Mouse (Mus musculus) spleen, adult 2 months (tissue): ENCODE results near the gene Ube2t. TPM values are rescaled to one million over a fixed set of nuclear protein-coding genes. Genes with fewer than 3 reads are reported as not detected.

Experiments
- DNase-seq, 2 experiments: peaks; one replicate each; pipeline versions ENCODE4 v3.0.0 to v3.0.0-alpha.2; 2012 to 2021; ENCODE audit warnings: low spot score in 2 of 2, low read depth in 1 of 2
- H3K27ac ChIP-seq: fragments of 200-500 bp; 2 replicates; pipeline ENCODE4 v1.5.1; 2012; ENCODE audit warnings: low read length, inconsistent platforms; ENCODE audit not compliant: insufficient read depth
- H3K27me3 ChIP-seq: fragments of 200-500 bp; 2 replicates; pipeline ENCODE4 v1.6.1; 2012; ENCODE audit warnings: mild to moderate bottlenecking, moderate library complexity, low read length, inconsistent platforms; ENCODE audit not compliant: control insufficient read depth, insufficient read depth
- H3K36me3 ChIP-seq: fragments of 200-500 bp; 2 replicates; pipeline ENCODE4 v1.6.1; 2012; ENCODE audit warnings: mild to moderate bottlenecking, low read length, inconsistent platforms; ENCODE audit not compliant: control insufficient read depth, insufficient read depth
- H3K4me1 ChIP-seq: fragments of 200-500 bp; 2 replicates; pipeline ENCODE4 v1.6.1; 2011; ENCODE audit warnings: inconsistent platforms; ENCODE audit not compliant: control insufficient read depth, insufficient read depth, insufficient read length
- H3K4me3 ChIP-seq: fragments of 200-500 bp; 2 replicates; pipeline ENCODE4 v1.5.1; 2011; ENCODE audit warnings: mild to moderate bottlenecking, inconsistent platforms; ENCODE audit not compliant: insufficient read depth, insufficient read length; ENCODE audit errors: extremely low read depth
- CTCF ChIP-seq: fragments of 200-500 bp; IDR thresholded peaks from 2 replicates; pipeline ENCODE4 v1.5.1; 2011; ENCODE audit warnings: mild to moderate bottlenecking, inconsistent platforms; ENCODE audit not compliant: insufficient read depth, insufficient read length, insufficient replicate concordance; ENCODE audit errors: extremely low read depth
- POLR2A ChIP-seq: fragments of 200-500 bp; IDR thresholded peaks from 2 replicates; pipeline ENCODE4 v1.6.1; 2011; ENCODE audit warnings: low read depth, low read length, inconsistent platforms
- WGBS: fragments of 180-500 bp; shearing (Covaris S2); methylation state at CpG from one replicate; pipeline ENCODE4 v1.1.7; 2018; 5-methylcytosine and 5-hydroxymethylcytosine counted together
- polyA plus RNA-seq: library from polyadenylated mRNA; depleted of rRNA; stranded (reverse); fragments of >200 nt; gene quantifications from 2 replicates; pipeline ENCODE4 v1.2.3, GENCODE M21; 2012

The Ube2t gene
- polyA plus RNA-seq, 1 experiment: 3.8 TPM

DNA sequence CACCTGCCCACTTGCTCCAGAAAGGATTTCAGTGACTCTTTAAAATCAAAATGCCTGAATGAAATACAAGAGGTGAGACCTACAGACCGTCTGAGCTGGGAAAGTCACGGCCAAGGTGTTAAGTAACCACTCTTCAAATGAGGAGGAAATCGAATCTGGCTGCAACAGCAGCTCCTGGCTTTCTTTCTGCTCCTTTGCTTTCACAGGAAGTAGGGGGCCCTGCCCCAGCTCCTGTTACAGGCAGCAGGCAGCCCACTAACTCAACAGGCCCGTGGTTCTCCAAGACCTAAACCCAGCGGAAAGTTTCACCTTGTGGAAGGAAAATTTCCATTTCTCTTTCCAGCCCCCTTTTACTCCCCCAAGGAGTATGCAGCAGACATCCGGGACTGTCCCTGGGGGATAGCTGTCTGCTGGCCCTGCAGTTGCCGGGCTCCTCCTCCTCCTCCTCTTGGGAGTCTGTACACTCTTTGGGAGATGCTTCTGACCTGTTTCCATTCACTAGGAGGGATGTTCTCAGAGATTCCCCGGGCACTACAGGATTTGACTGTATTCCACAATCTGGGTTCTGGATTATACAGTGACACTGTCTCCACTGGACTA, 29.8 kb downstream of the Ube2t start:
- H3K27ac ChIP-seq: no peak overlapping the region
- WGBS: 20% methylated on average over 8 of the region's 8 CpGs
- H3K36me3 ChIP-seq: no peaks in the 10 kb centered on the region
- no peak for DNase-seq
- H3K4me3 ChIP-seq: no peak overlapping the region
- no peak for TF ChIP-seq CTCF
- no peak for TF ChIP-seq POLR2A
- peaks cover 5% of the 10 kb centered on the region for H3K4me1 ChIP-seq
- H3K27me3 ChIP-seq: peaks cover 2% of the 10 kb centered on the region; the same call in 1 of the 2 replicates

DNA sequence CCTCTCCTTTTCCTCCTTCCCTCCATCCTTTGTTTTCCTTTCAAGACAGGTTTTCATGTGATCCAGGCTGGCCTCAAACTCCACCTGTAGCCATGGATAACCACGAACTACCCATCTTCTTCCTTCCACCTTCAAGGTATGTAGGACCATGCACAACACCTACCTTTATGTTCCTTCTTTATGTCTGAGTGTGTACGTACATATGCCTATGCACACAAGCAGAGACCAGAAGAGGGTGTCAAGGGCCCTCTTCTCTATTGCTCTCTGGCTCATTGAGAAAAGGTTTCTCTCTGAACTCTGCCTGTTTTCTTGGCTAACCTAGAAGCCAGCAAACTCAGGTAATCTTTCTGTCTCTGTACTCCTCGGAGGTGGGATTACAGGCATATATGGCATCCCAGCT, 32.4 kb downstream of the Ube2t start:
- no peak for TF ChIP-seq POLR2A
- no peak for TF ChIP-seq CTCF
- WGBS: 80% methylated on average over 3 of the region's 3 CpGs
- Histone ChIP-seq H3K4me1 (no peaks in the 10 kb centered on the region), H3K27ac (no peak overlapping the region), H3K27me3 (no peaks in the 10 kb centered on the region; the same call in 1 of the 2 replicates), H3K36me3 (no peaks in the 10 kb centered on the region), H3K4me3 (no peak overlapping the region)
- DNase-seq: no peak

DNA sequence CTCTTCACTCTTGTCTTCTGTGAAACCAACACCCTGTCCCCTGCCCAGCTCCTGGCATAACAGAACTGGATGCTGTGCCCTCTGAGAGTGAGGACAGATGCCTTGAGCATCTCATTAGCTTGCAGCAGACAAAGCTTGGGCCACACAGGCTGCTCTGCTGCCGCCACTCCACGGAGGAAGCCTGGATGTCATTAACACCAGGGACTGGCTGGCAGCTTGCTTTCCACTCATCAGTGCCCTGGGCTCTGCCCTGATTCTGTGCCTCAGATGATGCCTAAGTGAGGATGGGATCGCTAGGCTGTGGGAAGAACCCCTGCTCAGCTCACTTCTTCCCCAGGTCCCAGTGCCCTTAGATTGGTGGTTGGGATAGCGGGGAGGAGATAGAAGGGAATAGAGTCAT, 33.1 kb downstream of the Ube2t start:
- Histone ChIP-seq H3K4me1 (no peaks in the 10 kb centered on the region), H3K36me3 (no peaks in the 10 kb centered on the region), H3K4me3 (no peak overlapping the region), H3K27me3 (no peaks in the 10 kb centered on the region; the same call in 1 of the 2 replicates), H3K27ac (no peak overlapping the region)
- TF ChIP-seq POLR2A: no peak
- TF ChIP-seq CTCF: no peak
- no peak for DNase-seq
- 92% methylated on average over 4 of the region's 4 CpGs for WGBS

DNA sequence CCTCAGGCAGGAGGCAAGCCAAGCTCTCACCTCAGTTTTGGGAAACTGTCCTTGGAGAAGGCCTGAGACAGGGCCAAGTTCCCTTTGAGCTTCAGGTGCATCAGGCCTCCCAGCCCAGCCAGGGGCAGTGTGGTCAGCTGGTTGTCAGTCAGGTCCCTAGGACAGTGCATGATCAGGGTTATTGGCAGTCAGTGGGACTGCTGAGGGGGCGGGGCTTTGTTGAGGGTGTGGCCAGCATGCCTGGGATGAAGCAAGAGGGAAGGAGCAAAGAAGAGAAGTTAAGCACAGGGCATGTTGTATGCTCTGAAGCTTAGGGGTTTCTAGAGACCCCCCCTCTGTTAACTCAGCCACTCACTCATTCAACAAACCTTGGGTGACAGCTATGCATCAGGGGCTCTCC, 33.6 kb downstream of the Ube2t start:
- no peaks in the 10 kb centered on the region for H3K36me3 ChIP-seq
- H3K4me1 ChIP-seq: no peaks in the 10 kb centered on the region
- 63% methylated on average over 1 of the region's 1 CpGs for WGBS
- H3K4me3 ChIP-seq: no peak overlapping the region
- H3K27ac ChIP-seq: no peak overlapping the region
- no peaks in the 10 kb centered on the region; the same call in 1 of the 2 replicates for H3K27me3 ChIP-seq
- no peak for DNase-seq
- no peak for TF ChIP-seq POLR2A
- no peak for TF ChIP-seq CTCF

DNA sequence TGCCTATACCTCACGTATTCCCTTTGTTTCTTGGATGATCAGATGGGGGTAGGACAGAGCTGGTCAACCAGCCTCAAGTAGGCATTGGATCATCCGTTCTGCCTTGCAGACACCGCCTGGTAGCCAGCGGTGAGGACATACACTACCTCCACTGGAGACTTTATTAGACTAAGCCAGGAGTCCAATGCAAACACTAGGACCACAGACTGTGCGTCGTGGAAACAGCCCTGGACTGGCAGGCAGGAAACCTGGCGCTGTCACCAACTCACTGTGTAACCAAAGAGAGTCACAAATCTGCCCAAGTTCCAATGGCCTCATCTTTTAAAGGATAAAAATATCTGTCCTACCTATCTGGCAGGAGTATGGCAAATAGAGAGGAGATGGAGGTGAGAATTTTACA, 34.1 kb downstream of the Ube2t start:
- Histone ChIP-seq H3K27me3 (no peaks in the 10 kb centered on the region), H3K27ac (no peak overlapping the region), H3K4me1 (no peaks in the 10 kb centered on the region), H3K4me3 (no peak overlapping the region), H3K36me3 (no peaks in the 10 kb centered on the region)
- WGBS: 88% methylated on average over 7 of the region's 7 CpGs
- no peak for DNase-seq
- TF ChIP-seq POLR2A (no peak), CTCF (no peak)

DNA sequence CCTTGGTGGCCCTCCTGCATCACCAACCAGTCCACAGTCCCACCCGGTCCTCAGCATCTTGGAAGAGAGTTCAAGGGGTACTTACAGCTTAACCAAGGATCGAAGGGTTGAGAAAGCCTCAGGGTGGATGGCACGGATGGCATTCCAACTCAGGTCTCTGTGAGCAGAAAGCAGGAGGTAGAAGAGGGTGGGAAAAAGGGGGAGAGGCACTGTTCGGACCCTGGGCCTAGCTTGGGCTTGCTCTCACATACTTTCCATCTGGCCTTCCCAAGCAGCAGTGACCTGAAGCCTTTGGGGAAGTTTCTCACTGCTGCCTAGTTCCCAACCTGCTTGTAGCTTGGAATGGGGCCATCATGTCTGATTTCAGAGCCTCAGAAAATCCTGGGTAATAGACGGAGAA, 35.2 kb downstream of the Ube2t start:
- no peak for DNase-seq
- H3K4me3 ChIP-seq: no peak overlapping the region
- TF ChIP-seq POLR2A (no peak), CTCF (no peak)
- H3K27ac ChIP-seq: no peak overlapping the region
- no peaks in the 10 kb centered on the region for H3K36me3 ChIP-seq
- no peaks in the 10 kb centered on the region for H3K27me3 ChIP-seq
- no peaks in the 10 kb centered on the region for H3K4me1 ChIP-seq
- 89% methylated on average over 5 of the region's 5 CpGs for WGBS

DNA sequence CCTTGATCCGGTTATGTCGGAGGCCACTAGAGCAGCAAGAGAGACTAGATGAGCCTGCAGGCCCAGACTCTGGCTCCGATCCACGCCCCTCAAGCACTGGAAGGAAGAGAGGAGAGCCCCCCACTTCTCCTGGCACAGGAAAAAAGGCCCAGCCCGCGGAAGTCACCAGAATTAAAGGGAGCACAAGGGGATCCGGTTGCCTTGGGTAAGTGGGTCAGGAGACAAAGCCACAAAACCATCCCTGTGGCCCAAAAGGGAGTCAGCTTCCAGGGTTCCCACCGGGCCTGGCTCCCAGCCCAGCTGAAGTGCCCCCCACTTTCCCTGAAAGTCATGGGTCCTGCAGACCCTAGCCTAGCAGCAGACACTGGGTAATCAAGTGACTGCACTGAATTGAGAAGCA, 35.9 kb downstream of the Ube2t start:
- 88% methylated on average over 8 of the region's 8 CpGs for WGBS
- DNase-seq: no peak
- no peak overlapping the region for H3K4me3 ChIP-seq
- H3K27me3 ChIP-seq: no peaks in the 10 kb centered on the region
- TF ChIP-seq POLR2A (no peak), CTCF (no peak)
- H3K36me3 ChIP-seq: no peaks in the 10 kb centered on the region
- no peaks in the 10 kb centered on the region for H3K4me1 ChIP-seq
- H3K27ac ChIP-seq: no peak overlapping the region
